Mouse (Mus musculus) forebrain, embryonic 14.5 days (tissue): Measurements from ENCODE around the gene Clptm1. TPM values are rescaled to one million over a fixed set of nuclear protein-coding genes. Genes with fewer than 3 reads are reported as not detected.
"Not testable (repeated sequence)": the region's sequence is repeated elsewhere in the genome, so short reads cannot be mapped to it uniquely, and the experiment has no call there.

Experiments used
- ATAC-seq: fragments of 200-750 bp; cut with Nextera tagmentation; 2 replicates; pipeline ENCODE4 v1.8.0; 2017; ENCODE audit warnings: mild to moderate bottlenecking, moderate library complexity
- DNase-seq: peaks from one replicate; pipeline ENCODE4 v3.0.0-alpha.2; 2015; ENCODE audit warnings: low spot score
- H3K27ac ChIP-seq: fragments of 300-500 bp; sonication (generic); 2 replicates; pipeline ENCODE4 v1.5.1; 2014; ENCODE audit warnings: low read depth, mild to moderate bottlenecking, control low read depth, low read length, moderate library complexity
- H3K27me3 ChIP-seq: fragments of 300-500 bp; sonication (generic); replicated peaks from 2 replicates; pipeline ENCODE4 v1.6.1; 2014; ENCODE audit warnings: low read length, control low read depth, mixed read lengths; ENCODE audit not compliant: control insufficient read depth, insufficient read depth
- H3K36me3 ChIP-seq: fragments of 300-500 bp; sonication (generic); 2 replicates; pipeline ENCODE4 v1.6.1; 2014; ENCODE audit warnings: low read length, control low read depth; ENCODE audit not compliant: control insufficient read depth, insufficient read depth
- H3K4me1 ChIP-seq: fragments of 300-500 bp; sonication (generic); 2 replicates; pipeline ENCODE4 v1.6.1; 2014; ENCODE audit warnings: antibody characterized with exemption, low read length, control low read depth; ENCODE audit not compliant: control insufficient read depth, insufficient read depth
- H3K4me2 ChIP-seq: fragments of 300-500 bp; sonication (generic); 2 replicates; pipeline ENCODE4 v1.6.1; 2014; ENCODE audit warnings: mild to moderate bottlenecking, control low read depth, low read length
- H3K4me3 ChIP-seq: fragments of 300-500 bp; sonication (generic); 2 replicates; pipeline ENCODE4 v1.5.1; 2014; ENCODE audit warnings: low read depth, low read length, control low read depth
- H3K9ac ChIP-seq: fragments of 300-500 bp; sonication (generic); 2 replicates; pipeline ENCODE4 v1.6.1; 2014; ENCODE audit warnings: mild to moderate bottlenecking, low read length, control low read depth, moderate library complexity
- H3K9me3 ChIP-seq: fragments of 300-500 bp; sonication (generic); replicated peaks from 2 replicates; pipeline ENCODE4 v1.6.1; 2016; ENCODE audit warnings: low read length, control low read depth, mixed read lengths; ENCODE audit not compliant: control insufficient read depth
- WGBS: fragments of 180-500 bp; shearing (Covaris S2); extraction: QIAGEN DNeasy Blood & Tissue Kit; methylation state at CpG from one replicate; pipeline ENCODE4 v1.1.7; 2014; 5-methylcytosine and 5-hydroxymethylcytosine counted together
- polyA plus RNA-seq: library from polyadenylated mRNA; unstranded; fragments of >200 nt; fragmentation: Nextera tagmentation; extraction: Ambion mirVana; gene quantifications from 2 replicates; pipeline ENCODE4 v1.2.1, GENCODE M21; 2014

Gene Clptm1
- polyA plus RNA-seq, 1 experiment from 2014 or later: 86.4 TPM

- not testable (repeated sequence) for H3K9me3 ChIP-seq, ATAC-seq, DNase-seq, H3K27ac ChIP-seq, H3K4me2 ChIP-seq, H3K4me1 ChIP-seq, H3K36me3 ChIP-seq, H3K9ac ChIP-seq, H3K27me3 ChIP-seq, H3K4me3 ChIP-seq
- WGBS: 76% methylated on average over 8 of the region's 8 CpGs
These were observed 22.2 kb upstream of the Clptm1 start for GRCm38 (mm10) chr7:19686927-19687583.

- H3K27me3 ChIP-seq: no peaks in the 10 kb centered on the region
- no peak overlapping the region for H3K4me2 ChIP-seq
- WGBS: 93% methylated on average over 6 of the region's 6 CpGs
- DNase-seq (no peak), ATAC-seq (no peak)
- no peak overlapping the region for H3K9ac ChIP-seq
- H3K36me3 ChIP-seq: no peaks in the 10 kb centered on the region
- no peaks in the 10 kb centered on the region for H3K4me1 ChIP-seq
- H3K9me3 ChIP-seq: no peaks in the 10 kb centered on the region
- no peak overlapping the region for H3K4me3 ChIP-seq
- no peak overlapping the region for H3K27ac ChIP-seq
These were observed 21.7 kb upstream of the Clptm1 start for GRCm38 (mm10) chr7:19686521-19686920.

- H3K9me3 ChIP-seq: no peaks in the 10 kb centered on the region
- no peaks in the 10 kb centered on the region for H3K4me1 ChIP-seq
- H3K4me2 ChIP-seq: no peak overlapping the region
- H3K27me3 ChIP-seq: no peaks in the 10 kb centered on the region
- ATAC-seq: no peak
- 73% methylated on average over 4 of the region's 4 CpGs for WGBS
- H3K4me3 ChIP-seq: no peak overlapping the region
- H3K9ac ChIP-seq: no peak overlapping the region
- no peak overlapping the region for H3K27ac ChIP-seq
- DNase-seq: no peak
- H3K36me3 ChIP-seq: no peaks in the 10 kb centered on the region
These were observed 20.5 kb upstream of the Clptm1 start for GRCm38 (mm10) chr7:19685374-19685773.

GRCm38 (mm10) chr7:19683771-19684201 is 19.0 kb upstream of the Clptm1 start:
- WGBS: 92% methylated on average over 6 of the region's 6 CpGs
- DNase-seq: no peak
- Histone ChIP-seq H3K36me3 (no peaks in the 10 kb centered on the region), H3K4me1 (no peaks in the 10 kb centered on the region), H3K9me3 (no peaks in the 10 kb centered on the region), H3K4me2 (no peak overlapping the region), H3K4me3 (no peak overlapping the region), H3K27me3 (no peaks in the 10 kb centered on the region), H3K27ac (no peak overlapping the region), H3K9ac (no peak overlapping the region)
- no peak for ATAC-seq

GRCm38 (mm10) chr7:19682979-19683378 is 18.1 kb upstream of the Clptm1 start:
- Histone ChIP-seq H3K9me3 (no peaks in the 10 kb centered on the region), H3K4me3 (no peak overlapping the region), H3K4me1 (no peaks in the 10 kb centered on the region), H3K9ac (no peak overlapping the region), H3K27ac (no peak overlapping the region), H3K27me3 (no peaks in the 10 kb centered on the region), H3K36me3 (no peaks in the 10 kb centered on the region), H3K4me2 (no peak overlapping the region)
- DNase-seq (no peak), ATAC-seq (no peak)
- 78% methylated on average over 3 of the region's 3 CpGs for WGBS

- Histone ChIP-seq H3K27ac (no peak within 1 kb of the TSS), H3K4me3 (no peak within 1 kb of the TSS), H3K9ac (no peak within 1 kb of the TSS), H3K4me2 (no peak within 1 kb of the TSS), H3K4me1 (no peaks in the 10 kb centered on the region), H3K27me3 (no peaks in the 10 kb centered on the region), H3K9me3 (no peaks in the 10 kb centered on the region), H3K36me3 (no peaks in the 10 kb centered on the region)
- WGBS: 67% methylated on average over 8 of the region's 8 CpGs
- no peak for ATAC-seq
- no peak for DNase-seq
These were observed 16.4 kb upstream of the Clptm1 start, which contains the start of the genes Gm44805 and Apoc4 for GRCm38 (mm10) chr7:19681202-19681694. Gene Gm44805 (minus strand): TSS chr7:19681423. Gene Apoc4 (minus strand): TSS chr7:19681479.

- ATAC-seq (no peak), DNase-seq (no peak)
- H3K36me3 ChIP-seq: no peaks in the 10 kb centered on the region
- H3K4me1 ChIP-seq: no peaks in the 10 kb centered on the region
- no peak overlapping the region for H3K4me3 ChIP-seq
- 88% methylated on average over 2 of the region's 2 CpGs for WGBS
- H3K9me3 ChIP-seq: no peaks in the 10 kb centered on the region
- no peaks in the 10 kb centered on the region for H3K27me3 ChIP-seq
- no peak overlapping the region for H3K27ac ChIP-seq
- H3K9ac ChIP-seq: no peak overlapping the region
- no peak overlapping the region for H3K4me2 ChIP-seq
These were observed 15.9 kb upstream of the Clptm1 start for GRCm38 (mm10) chr7:19680702-19681101.

GRCm38 (mm10) chr7:19678901-19679300 is 14.1 kb upstream of the Clptm1 start:
- Histone ChIP-seq H3K9me3 (no peaks in the 10 kb centered on the region), H3K9ac (no peak overlapping the region), H3K4me3 (no peak overlapping the region), H3K4me1 (no peaks in the 10 kb centered on the region), H3K4me2 (no peak overlapping the region), H3K36me3 (no peaks in the 10 kb centered on the region), H3K27me3 (no peaks in the 10 kb centered on the region), H3K27ac (no peak overlapping the region)
- DNase-seq (no peak), ATAC-seq (no peak)
- WGBS: 90% methylated on average over 3 of the region's 3 CpGs

- Histone ChIP-seq H3K4me2 (no peak within 1 kb of the TSS), H3K4me1 (no peaks in the 10 kb centered on the region), H3K27me3 (no peaks in the 10 kb centered on the region), H3K4me3 (no peak within 1 kb of the TSS), H3K27ac (no peak within 1 kb of the TSS), H3K9ac (no peak within 1 kb of the TSS), H3K9me3 (no peaks in the 10 kb centered on the region), H3K36me3 (no peaks in the 10 kb centered on the region)
- 83% methylated on average over 8 of the region's 8 CpGs for WGBS
- no peak for DNase-seq
- no peak for ATAC-seq
These were observed 13.0 kb upstream of the Clptm1 start, which contains the start of gene Apoc2 for GRCm38 (mm10) chr7:19677872-19678271. Gene Apoc2 (minus strand): TSS chr7:19677941.
